Mouse (Mus musculus): ENCODE results near the gene Rtf1. TPM values are rescaled to one million over a fixed set of nuclear protein-coding genes. Genes with fewer than 3 reads are reported as not detected.
"Not testable (repeated sequence)": the region's sequence is repeated elsewhere in the genome, so short reads cannot be mapped to it uniquely, and the experiment has no call there.

Gene Rtf1
- 54.8 and 67.0 TPM in 2 replicates for polyA plus RNA-seq (2015; fragmentation: Nextera tagmentation; extraction: Ambion mirVana)

DNA sequence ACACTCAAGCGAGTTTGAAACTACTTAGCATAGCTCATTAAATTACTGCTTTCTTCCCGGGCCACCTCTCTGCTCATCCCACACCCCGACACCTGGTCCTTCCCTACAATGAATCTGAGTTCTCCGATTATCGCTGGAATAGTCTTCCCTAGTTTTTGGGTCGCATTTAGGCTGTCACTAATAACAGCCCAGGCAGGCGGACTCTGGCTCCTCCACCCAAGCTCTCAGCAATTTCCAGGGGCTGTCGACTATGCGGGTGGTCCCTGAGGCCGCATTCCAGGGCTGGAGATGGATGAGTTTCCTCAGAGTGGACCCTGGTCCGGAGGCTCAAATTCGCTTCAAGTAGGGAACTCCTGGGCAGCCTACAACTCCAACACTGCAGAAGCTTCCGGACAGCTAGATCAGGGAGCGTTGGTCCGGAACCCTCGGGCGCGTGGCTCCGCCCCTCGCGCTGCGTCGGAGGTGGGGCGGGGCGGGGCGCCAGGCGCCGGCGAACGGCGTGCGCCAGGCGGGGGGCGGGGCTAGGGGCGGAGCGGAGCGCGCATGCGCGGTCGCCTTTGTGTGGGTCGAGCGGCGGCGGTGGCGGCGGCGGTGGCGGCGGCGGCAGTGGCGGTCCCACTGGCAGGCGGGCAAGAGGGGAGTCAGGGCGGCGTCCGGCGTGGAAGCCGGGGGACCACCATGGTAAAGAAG is at the start of gene Rtf1:
TSS of gene Rtf1 (plus strand) at position 544 of the 690 bp plus-strand sequence.
- no peaks in the 10 kb centered on the region for H3K9me3 ChIP-seq
- WGBS: under 1% methylated on average over 40 of the region's 58 CpGs
- peak within 1 kb of the TSS; percentile 93 for H3K4me2 ChIP-seq
- ATAC-seq (ENCODE audit: low read depth): peak; percentile 97
- peaks cover 17% of the 10 kb centered on the region; the same call in 1 of the 2 replicates for H3K27me3 ChIP-seq
- H3K4me3 ChIP-seq: peak within 1 kb of the TSS; percentile 100
- H3K27ac ChIP-seq (replicated peaks): peak within 1 kb of the TSS; percentile 85
- peaks cover 33% of the 10 kb centered on the region for H3K4me1 ChIP-seq (replicated peaks)
- peak within 1 kb of the TSS; percentile 94 for H3K9ac ChIP-seq
- no peaks in the 10 kb centered on the region for H3K36me3 ChIP-seq

DNA sequence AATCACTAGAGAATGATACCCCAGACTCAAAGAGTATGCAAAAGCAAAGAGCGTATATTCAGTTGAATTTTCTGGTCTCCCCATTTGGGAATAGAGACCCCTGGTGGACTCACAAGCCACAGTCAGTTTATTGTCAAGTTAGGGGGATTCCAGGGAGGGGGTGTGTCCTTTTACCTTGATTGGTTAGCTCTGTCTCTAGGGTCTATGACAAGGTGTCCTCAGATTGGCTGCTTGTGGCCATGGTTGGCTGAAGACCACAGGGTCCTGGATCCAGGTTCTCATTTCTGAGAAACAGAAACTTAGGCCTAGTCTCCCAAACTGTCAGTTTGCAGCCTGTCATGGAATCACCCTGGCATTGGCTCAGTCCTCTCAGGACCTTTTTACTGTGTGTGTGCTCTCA is 38.1 kb upstream of the Rtf1 start:
- Histone ChIP-seq H3K27ac (replicated peaks) (no peak overlapping the region), H3K27me3 (no peaks in the 10 kb centered on the region), H3K9ac (no peak overlapping the region), H3K36me3 (peaks cover 48% of the 10 kb centered on the region), H3K4me1 (replicated peaks) (no peaks in the 10 kb centered on the region), H3K9me3 (no peaks in the 10 kb centered on the region), H3K4me3 (no peak overlapping the region), H3K4me2 (no peak overlapping the region)
- WGBS: 84% methylated on average over 1 of the region's 1 CpGs
- ATAC-seq (ENCODE audit: low read depth): no peak

DNA sequence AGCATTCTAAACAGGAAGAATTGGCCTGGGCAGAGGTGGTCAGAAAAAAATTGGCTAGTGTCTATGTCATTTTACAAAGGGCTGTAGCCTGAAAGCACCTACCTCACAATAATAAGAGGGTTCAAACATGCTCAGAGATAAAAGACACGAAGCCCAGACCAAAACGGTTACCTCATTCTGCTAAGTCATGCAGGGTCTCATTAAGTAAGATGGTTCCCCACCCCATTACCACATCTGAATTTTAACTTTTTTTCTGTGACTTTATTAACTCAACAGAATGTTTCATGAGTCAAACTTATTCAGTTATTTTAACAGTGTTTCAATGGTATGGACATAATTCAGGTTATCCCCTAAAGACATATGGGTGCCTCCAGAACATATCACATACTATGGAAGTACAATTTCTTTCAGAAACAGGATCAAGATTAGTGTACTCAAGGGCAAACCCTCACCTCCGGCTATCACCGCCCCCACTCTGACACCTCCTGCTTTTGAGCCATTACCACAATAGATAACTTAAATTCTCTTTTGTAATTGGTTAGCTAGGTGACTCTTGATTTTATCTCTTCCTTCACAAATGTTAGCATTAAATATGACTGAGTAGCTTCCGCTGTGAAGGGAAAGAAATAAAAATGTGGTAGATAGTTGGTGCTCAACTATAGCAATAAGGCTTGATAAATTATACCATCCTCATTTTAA is 33.5 kb upstream of the Rtf1 start:
- WGBS: 96% methylated on average over 5 of the region's 5 CpGs
- peaks cover 60% of the 10 kb centered on the region for H3K36me3 ChIP-seq

DNA sequence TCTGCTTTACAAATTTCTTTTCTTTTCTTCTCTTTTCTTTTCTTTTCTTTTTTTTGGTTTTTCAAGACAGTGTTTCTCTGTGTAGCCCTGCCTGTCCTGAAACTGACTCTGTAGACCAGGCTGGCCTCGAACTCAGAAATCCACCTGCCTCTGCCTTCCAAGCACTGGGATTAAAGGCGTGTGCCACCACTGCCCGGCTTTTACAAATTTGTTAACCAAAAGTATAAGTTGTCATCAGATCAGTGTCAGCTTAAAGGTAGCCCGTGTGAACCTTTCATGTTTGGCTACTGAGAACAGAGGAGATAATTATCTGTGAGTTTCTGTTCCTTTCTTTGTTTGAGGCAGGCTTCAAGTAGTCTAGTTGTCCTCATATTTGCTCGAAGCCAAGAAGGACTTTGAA is 30.6 kb upstream of the Rtf1 start:
- no peak overlapping the region for H3K4me3 ChIP-seq
- no peak overlapping the region for H3K9ac ChIP-seq
- no peaks in the 10 kb centered on the region for H3K4me1 ChIP-seq (replicated peaks)
- ATAC-seq (ENCODE audit: low read depth): no peak
- no peaks in the 10 kb centered on the region for H3K9me3 ChIP-seq
- no peak overlapping the region for H3K4me2 ChIP-seq
- 97% methylated on average over 5 of the region's 5 CpGs for WGBS
- H3K36me3 ChIP-seq: peaks cover 54% of the 10 kb centered on the region
- no peaks in the 10 kb centered on the region for H3K27me3 ChIP-seq
- no peak overlapping the region for H3K27ac ChIP-seq (replicated peaks)

More for the DNA sequence above, 33.5 kb upstream of the Rtf1 start:
- H3K9ac ChIP-seq: no peak overlapping the region
- H3K9me3 ChIP-seq: no peaks in the 10 kb centered on the region
- ATAC-seq (ENCODE audit: low read depth): no peak
- H3K27ac ChIP-seq (replicated peaks): no peak overlapping the region
- H3K4me1 ChIP-seq (replicated peaks): no peaks in the 10 kb centered on the region
- no peaks in the 10 kb centered on the region for H3K27me3 ChIP-seq
- no peak overlapping the region for H3K4me2 ChIP-seq
- no peak overlapping the region for H3K4me3 ChIP-seq

DNA sequence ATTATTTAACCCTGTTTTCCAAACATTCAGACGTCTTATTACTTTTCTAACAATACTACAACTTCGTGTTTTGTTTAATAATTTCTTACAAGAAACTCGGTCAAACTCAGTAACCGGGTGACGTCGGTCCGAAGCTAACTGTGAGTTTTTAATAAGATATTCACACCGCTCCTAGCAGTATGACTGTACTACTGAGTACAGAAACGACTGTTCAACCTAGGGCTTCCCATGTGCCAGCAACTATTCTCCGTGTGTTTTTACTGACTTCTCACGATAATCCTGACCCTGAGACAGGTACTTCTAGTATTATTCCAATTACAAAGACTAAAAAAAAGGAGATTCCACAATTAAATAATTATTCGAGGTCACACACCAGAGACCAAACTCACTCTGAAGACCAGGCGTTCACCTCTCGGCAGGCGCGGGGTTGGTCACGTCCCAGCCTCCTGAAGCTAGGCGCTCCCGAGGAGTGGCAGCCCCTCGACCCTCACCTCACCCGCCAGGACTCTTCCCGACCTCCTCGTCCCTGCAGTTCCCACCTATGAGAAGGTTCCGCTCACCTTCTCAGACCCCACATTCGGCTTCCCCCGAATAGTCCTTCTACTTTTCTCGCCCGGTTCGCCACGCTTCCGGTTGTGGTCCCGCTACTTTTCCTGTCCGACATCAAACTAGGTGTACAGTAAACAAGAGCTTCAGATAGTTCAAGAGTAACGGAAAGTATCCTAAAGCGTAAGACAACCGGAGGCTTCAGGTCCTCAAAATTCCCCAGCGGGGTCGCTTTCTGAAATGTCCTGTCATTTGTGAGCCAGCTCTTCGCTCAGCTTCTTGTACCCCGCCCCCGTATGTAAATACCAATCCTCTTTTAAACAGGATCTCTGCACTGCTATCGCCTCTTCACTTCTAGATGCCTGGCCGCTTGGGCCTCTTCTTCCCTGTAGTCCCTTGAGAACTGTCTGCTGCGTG is 12.4 kb upstream of the Rtf1 start, which contains the start of gene Ndufaf1:
TSS of gene Ndufaf1 (minus strand) at position 608 of the 963 bp plus-strand sequence.
- Histone ChIP-seq H3K36me3 (peaks cover 25% of the 10 kb centered on the region), H3K4me2 (peak within 1 kb of the TSS; percentile 83), H3K27me3 (no peaks in the 10 kb centered on the region), H3K4me3 (peak within 1 kb of the TSS; percentile 81), H3K27ac (replicated peaks) (no peak within 1 kb of the TSS), H3K9me3 (no peaks in the 10 kb centered on the region), H3K9ac (peak within 1 kb of the TSS; percentile 76), H3K4me1 (replicated peaks) (peaks cover 11% of the 10 kb centered on the region)
- ATAC-seq (ENCODE audit: low read depth): peak; percentile 89
- 2% methylated on average over 44 of the region's 44 CpGs for WGBS

DNA sequence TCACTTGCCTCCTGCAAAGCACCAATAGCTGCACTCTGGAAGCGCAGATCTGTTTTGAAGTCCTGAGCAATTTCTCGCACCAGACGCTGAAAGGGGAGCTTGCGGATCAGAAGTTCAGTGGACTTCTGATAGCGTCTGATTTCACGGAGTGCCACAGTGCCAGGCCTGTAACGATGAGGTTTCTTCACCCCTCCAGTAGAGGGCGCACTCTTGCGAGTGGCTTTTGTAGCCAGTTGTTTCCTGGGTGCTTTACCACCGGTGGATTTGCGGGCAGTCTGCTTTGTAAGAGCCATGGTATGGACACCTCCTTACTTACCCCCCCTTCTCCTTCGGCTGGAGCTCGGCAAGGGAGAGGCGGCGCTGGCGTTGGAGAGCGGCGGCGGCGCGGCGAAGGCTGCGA is 9.1 kb upstream of the Rtf1 start:
- ATAC-seq (ENCODE audit: low read depth); H3K4me2 ChIP-seq: not testable (repeated sequence)
- 70% methylated on average over 21 of the region's 23 CpGs for WGBS

DNA sequence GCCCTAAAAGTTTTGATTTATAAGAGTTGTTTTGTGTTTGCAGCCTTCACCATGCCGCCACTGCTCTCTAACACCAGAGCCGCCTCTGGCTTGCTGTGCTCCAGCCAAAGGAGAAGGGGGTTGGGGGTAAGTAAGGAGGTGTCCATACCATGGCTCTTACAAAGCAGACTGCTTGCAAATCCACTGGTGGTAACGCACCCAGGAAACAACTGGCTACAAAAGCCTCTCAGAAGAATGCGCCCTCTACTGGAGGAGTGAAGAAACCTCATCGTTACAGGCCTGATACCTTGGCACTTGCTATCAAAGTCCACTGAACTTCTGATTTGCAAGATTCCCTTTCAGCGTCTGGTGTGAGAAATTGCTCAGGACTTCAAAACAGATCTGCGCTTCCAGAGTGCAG is 5.9 kb upstream of the Rtf1 start:
- H3K36me3 ChIP-seq: no peaks in the 10 kb centered on the region
- peaks cover 2% of the 10 kb centered on the region for H3K4me1 ChIP-seq (replicated peaks)
- H3K4me2 ChIP-seq: no peak overlapping the region
- peaks cover 17% of the 10 kb centered on the region; the same call in 1 of the 2 replicates for H3K27me3 ChIP-seq
- WGBS: 17% methylated on average over 7 of the region's 7 CpGs
- H3K9ac ChIP-seq: no peak overlapping the region
- H3K9me3 ChIP-seq: no peaks in the 10 kb centered on the region
- no peak overlapping the region for H3K27ac ChIP-seq (replicated peaks)
- no peak for ATAC-seq (ENCODE audit: low read depth)
- H3K4me3 ChIP-seq: no peak overlapping the region

More for the DNA sequence above, 9.1 kb upstream of the Rtf1 start:
- not testable (repeated sequence) for H3K9me3 ChIP-seq; H3K4me3 ChIP-seq; H3K27ac ChIP-seq (replicated peaks); H3K27me3 ChIP-seq; H3K9ac ChIP-seq; H3K36me3 ChIP-seq
- peaks cover 11% of the 10 kb centered on the region for H3K4me1 ChIP-seq (replicated peaks)

DNA sequence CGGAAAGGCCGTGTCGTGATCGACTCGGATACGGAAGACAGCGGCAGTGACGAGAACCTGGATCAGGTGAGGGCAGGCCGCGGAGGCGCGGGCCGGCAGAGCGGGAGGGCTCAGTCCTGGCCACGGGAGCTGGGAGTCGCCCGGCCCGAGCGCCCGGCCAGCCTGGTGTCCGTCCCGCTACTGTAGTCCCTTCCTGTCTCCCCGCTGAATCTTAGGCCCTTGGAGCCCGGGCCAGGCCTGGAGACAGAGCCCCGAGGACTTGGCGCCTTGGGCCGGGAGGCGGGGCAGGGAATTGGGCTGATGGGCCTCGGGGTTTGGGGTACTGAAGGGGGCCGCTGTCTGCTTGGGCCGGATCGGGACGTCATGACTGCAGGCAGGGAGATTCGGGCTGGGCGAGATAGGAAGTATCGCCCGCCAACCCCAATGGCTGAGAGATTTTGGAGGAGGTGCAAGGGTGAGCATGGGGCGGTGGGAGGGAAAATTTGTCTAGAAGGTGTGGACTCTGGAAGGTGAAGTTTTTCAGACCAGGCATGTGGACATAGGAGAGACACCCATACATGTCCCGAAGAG is 432 bp downstream of the Rtf1 start:
- ATAC-seq (ENCODE audit: low read depth): peak; percentile 91
- WGBS: 1% methylated on average over 39 of the region's 39 CpGs

DNA sequence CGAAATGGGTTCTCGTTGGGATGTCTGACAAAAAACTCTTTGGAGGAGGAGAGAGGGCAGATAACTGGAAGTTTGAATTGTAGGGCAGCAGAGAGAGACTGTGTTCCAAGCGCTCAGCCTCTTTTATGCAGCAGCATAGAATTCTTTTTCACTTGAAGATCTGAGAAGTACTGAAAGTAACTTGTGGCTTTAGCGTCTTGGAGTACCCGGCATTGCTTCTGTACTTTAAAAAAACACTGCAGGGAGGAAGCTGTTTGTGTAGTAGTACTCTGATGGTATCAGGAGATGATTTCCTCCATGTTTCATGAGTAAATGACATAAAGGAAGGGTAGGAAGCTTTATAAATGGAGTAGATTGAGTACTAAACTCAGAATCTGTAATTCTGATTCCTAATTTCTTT is 963 bp downstream of the Rtf1 start:
- no peak for ATAC-seq (ENCODE audit: low read depth)
- Histone ChIP-seq H3K9me3 (no peaks in the 10 kb centered on the region), H3K4me1 (replicated peaks) (peaks cover 33% of the 10 kb centered on the region), H3K27ac (replicated peaks) (no peak overlapping the region), H3K36me3 (no peaks in the 10 kb centered on the region), H3K4me3 (peak overlapping the region; percentile 100), H3K27me3 (peaks cover 12% of the 10 kb centered on the region; the same call in 1 of the 2 replicates), H3K4me2 (peak overlapping the region; percentile 93), H3K9ac (peak overlapping the region; percentile 94)
- 8% methylated on average over 5 of the region's 5 CpGs for WGBS

More for the DNA sequence above, 432 bp downstream of the Rtf1 start:
- Histone ChIP-seq H3K27me3 (peaks cover 17% of the 10 kb centered on the region; the same call in 1 of the 2 replicates), H3K36me3 (no peaks in the 10 kb centered on the region), H3K4me3 (peak overlapping the region; percentile 100), H3K4me2 (peak overlapping the region; percentile 93), H3K9me3 (no peaks in the 10 kb centered on the region), H3K27ac (replicated peaks) (peak overlapping the region; percentile 72), H3K4me1 (replicated peaks) (peaks cover 33% of the 10 kb centered on the region), H3K9ac (peak overlapping the region; percentile 94)

DNA sequence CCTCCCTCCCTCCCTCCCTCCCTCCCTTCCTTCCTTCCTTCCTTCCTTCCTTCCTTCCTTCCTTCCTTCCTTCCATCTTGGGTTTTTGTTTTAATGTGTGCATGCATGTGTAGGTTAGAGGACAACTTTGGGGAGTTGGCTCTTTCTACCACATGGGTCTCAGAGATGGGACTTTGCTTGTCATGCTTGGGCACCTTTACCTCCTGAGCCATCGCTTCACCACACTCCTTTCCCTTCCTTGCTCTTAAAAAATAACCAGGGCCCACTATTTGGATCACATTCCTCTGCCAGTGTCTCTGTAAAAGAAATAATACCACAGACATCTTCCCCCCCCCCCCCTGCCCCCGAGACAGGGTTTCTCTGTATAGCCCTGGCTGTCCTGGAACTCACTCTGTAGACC is 8.8 kb downstream of the Rtf1 start:
- peaks cover 4% of the 10 kb centered on the region; the same call in 1 of the 2 replicates for H3K4me1 ChIP-seq (replicated peaks)
- no peak overlapping the region for H3K27ac ChIP-seq (replicated peaks)
- no peak overlapping the region for H3K4me2 ChIP-seq
- H3K9me3 ChIP-seq: no peaks in the 10 kb centered on the region
- ATAC-seq (ENCODE audit: low read depth): no peak
- no peak overlapping the region for H3K4me3 ChIP-seq
- WGBS: 98% methylated on average over 2 of the region's 2 CpGs
- H3K36me3 ChIP-seq: peaks cover 11% of the 10 kb centered on the region; the same call in 1 of the 2 replicates
- no peaks in the 10 kb centered on the region for H3K27me3 ChIP-seq
- H3K9ac ChIP-seq: no peak overlapping the region

DNA sequence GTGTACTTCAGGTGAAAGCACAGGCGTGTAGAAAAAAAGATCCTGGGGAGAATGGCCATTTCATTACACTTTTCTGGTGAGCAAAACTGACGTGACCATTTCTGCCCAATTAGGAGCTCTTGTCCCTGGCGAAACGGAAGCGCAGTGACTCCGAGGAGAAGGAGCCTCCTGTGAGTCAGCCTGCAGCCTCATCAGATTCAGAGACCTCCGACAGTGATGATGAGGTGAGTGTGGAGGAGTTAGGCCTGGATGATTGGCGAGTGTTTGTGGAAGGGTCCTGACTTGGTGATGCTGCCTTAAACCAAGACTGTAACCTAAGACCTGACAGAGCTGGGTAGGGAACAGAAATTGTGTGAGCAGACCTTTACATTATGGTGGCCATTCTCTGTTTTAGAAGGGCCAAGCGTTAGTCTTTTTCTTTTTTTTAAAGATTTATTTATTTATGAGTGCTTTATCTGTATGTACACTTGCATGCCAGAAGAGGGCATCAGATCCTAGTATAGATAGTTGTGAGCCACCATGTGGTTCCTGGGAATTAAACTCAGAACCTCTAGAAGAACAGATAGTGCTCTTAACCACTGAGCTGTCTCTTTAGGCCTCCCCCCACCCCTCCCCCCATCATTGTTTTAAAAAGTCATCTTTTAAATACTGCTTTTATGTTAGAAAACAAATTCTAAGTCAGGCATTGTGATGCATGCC is 17.3 kb downstream of the Rtf1 start:
- H3K9me3 ChIP-seq: no peaks in the 10 kb centered on the region
- H3K9ac ChIP-seq: no peak overlapping the region
- H3K4me3 ChIP-seq: no peak overlapping the region
- H3K27me3 ChIP-seq: no peaks in the 10 kb centered on the region
- peaks cover 37% of the 10 kb centered on the region for H3K36me3 ChIP-seq
- 83% methylated on average over 9 of the region's 9 CpGs for WGBS
- no peak overlapping the region for H3K4me2 ChIP-seq
- no peak for ATAC-seq (ENCODE audit: low read depth)
- no peak overlapping the region for H3K27ac ChIP-seq (replicated peaks)
- H3K4me1 ChIP-seq (replicated peaks): no peaks in the 10 kb centered on the region

Data from neural tube, embryonic 13.5 days (tissue).